Mouse (Mus musculus): ENCODE data around the gene Denr. TPM values are rescaled to one million over a fixed set of nuclear protein-coding genes. Genes with fewer than 3 reads are reported as not detected.

Gene Denr
- total RNA-seq, 2 experiments from 2014 or later = 40.7 to 42.5 TPM

- DNase-seq = no peak
- intact Hi-C loops (cut with DNase I) = loop anchor here (5.0 kb wide), 1 partner anchor 152 kb away; no protein-coding TSS in a partner anchor
Measured at GRCm38 (mm10) chr5:123904059-123904672, 2.8 kb upstream of the Denr start.

GRCm38 (mm10) chr5:123906146-123906975 lies 614 bp upstream of the Denr start:
- DNase-seq = no peak
- intact Hi-C loops (cut with DNase I) = loop anchor here (2.0 to 5.0 kb wide), 2 partner anchors 80 to 279 kb away; no protein-coding TSS in a partner anchor

GRCm38 (mm10) chr5:123907631-123907977 lies 629 bp downstream of the Denr start:
- no peak for DNase-seq
- intact Hi-C loops (cut with DNase I) = loop anchor here (2.0 to 5.0 kb wide), 2 partner anchors 81 to 280 kb away; no protein-coding TSS in a partner anchor

GRCm38 (mm10) chr5:123914852-123915251 lies 7.9 kb downstream of the Denr start:
- intact Hi-C loops (cut with DNase I) = no loop called here

DNA sequence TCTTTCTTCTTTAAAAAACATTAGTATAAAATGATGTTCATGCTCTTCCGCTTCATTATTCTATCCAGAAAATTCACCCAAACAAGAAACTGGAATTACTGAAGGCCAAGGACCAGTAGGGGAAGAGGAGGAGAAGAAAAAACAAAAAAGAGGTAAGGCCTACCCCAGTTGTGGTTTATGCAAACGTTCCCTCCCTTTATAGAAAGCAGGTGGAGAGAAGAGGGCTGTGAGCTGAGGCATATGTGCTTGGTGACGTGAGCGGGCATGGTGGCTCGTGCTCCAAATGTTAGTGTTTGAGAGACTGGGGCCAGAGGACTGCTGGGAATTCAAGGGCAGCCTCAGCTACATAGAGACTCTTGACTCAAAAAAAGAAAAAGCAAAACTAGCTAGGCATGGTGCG lies 15.1 kb downstream of the Denr start:
- intact Hi-C loops (cut with DNase I) = no loop called here

More at GRCm38 (mm10) chr5:123914852-123915251, 7.9 kb downstream of the Denr start:
- no peak for DNase-seq

DNA sequence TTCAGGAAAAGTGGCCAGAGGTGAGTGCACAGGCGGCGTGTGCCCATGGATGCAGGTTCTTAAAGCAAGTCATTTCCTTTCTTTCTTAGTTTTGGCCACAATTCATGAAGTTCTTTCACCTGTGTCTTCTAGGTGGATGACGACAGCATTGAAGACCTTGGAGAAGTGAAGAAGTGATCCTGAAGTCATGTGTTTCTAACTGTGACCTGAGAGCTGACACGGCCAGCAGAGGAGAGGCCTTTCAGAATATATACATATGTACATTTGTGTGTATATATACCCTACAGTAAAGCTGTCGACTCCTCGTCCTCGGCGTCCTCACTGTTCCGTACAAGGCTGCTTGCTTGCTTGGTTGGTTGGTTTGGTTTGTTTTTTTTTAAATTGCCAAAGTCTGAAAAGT lies 20.1 kb downstream of the Denr start, which contains the start of gene Gm43518:
TSS of gene Gm43518 (plus strand) at position 301 of the 400 bp plus-strand sequence.
- DNase-seq = no peak
- intact Hi-C loops (cut with DNase I) = no loop called here

More for the DNA sequence above, 15.1 kb downstream of the Denr start:
- no peak for DNase-seq

- intact Hi-C loops (cut with DNase I) = no loop called here
- peak; percentile 82 to 91 for DNase-seq
Measured at GRCm38 (mm10) chr5:123930508-123930989, 23.6 kb downstream of the Denr start, which contains the start of gene Ccdc62. Ccdc62 (plus strand) TSS chr5:123930679.

DNA sequence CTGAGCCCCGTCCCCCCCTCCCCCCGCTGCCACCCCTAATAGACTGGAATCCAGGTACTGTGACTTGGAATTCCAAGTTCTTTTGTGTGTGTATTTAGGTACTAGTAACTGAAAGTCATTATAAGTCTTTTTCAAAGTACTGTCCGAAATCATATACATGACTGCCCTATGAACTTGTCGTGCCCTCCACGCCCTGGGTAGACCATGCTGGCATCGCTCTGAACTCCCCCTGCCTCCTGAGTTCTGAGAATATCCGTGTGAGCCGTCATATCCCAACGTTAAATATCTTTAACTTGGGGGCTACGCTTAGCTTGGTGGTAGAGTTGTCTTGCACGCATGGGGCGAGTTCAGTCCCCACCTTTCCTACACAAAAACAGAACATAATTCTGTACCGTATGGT lies 24.2 kb downstream of the Denr start:
- intact Hi-C loops (cut with DNase I) = no loop called here
- DNase-seq = no peak

DNA sequence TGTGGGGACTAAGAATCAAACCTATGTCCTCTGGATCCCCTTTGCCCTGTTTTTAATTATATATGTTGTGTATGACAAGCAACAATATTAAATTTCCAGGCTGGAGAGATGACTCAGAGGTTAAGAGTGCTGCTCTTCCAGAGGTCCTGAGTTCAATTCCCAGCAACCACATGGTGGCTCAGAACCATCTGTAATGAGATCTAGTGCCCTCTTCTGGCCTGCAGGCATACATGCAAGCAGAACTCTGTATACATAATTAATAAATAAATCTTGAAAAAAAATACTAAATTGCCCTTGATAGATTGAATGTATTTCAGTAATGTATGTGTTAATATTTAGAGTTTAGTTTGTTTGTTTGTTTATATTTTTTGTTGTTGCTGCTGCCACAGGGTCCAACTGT lies 26.0 kb downstream of the Denr start:
- intact Hi-C loops (cut with DNase I) = no loop called here
- no peak for DNase-seq

DNA sequence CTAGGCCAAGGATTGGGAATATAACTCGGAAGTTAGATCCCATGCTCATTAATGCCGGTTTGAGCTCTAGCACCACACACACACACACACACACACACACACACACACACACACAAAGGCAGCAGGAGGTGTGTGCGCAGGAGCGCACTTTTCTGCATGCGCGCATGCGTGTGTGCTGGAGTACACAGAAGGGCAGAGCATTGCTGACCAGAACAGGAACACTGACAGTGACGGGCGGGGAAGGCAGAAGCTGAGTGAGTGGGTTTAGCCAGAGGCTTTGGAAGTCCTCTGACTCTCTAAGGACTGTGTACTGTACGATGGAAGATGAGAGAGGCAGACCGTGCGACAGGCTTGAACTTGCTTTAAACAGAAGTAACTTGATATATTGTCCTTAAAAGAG lies 26.6 kb downstream of the Denr start:
- intact Hi-C loops (cut with DNase I) = no loop called here

DNA sequence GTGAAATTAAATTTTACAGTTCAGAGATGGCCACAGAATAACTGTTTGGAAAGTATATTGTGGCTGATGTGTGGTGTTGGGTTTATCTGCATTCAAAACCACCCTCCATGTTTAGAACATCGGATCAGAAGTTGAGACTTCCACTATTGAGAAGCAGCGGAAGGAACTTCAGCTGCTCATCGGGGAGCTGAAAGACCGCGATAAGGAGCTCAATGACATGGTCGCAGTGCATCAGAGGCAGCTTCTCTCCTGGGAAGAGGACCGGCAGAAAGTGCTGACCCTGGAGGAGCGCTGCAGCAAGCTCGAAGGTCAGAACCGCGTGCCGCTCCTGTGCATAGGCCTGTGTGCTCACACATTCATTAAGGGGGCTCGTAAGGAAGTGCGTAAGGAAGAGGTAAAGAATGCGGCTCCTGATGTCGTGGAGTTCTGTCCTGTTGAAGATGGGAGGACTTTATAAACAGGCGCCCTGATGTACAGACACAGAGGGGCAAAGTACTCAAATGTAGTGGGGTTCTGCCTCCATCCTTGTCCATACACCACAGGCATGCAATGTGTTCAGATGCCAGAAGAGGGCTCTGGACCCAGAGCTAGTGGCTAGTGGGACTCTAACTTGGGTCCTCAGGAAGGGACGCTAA lies 27.1 kb downstream of the Denr start:
- intact Hi-C loops (cut with DNase I) = no loop called here
- no peak for DNase-seq

More for the DNA sequence above, 26.6 kb downstream of the Denr start:
- no peak for DNase-seq

DNA sequence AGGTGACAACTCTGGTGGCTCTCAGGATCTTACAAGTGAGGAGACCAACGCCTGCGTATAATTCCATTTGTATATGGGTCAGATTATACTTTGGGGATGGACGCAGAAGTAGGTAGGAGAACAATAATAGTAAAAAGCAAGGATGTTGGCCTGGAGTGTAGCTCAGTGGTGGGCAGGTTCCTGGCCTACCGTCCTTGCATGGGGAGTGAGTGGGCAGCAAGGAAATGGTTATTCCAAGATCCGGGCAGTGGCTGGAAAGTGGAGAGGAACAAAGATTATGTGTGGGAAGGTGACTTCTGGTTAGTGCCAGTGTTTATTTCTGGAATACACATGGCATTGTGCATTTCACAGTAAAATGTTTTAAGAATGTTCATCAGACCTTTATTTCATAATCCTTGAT lies 29.0 kb downstream of the Denr start:
- DNase-seq = no peak
- intact Hi-C loops (cut with DNase I) = no loop called here

GRCm38 (mm10) chr5:123938479-123938878 lies 31.5 kb downstream of the Denr start:
- intact Hi-C loops (cut with DNase I) = no loop called here
- DNase-seq = no peak

- intact Hi-C loops (cut with DNase I) = no loop called here
- no peak for DNase-seq
Measured at GRCm38 (mm10) chr5:123946546-123946945, 39.6 kb downstream of the Denr start.

GRCm38 (mm10) chr5:123947041-123947761 lies 40.2 kb downstream of the Denr start:
- intact Hi-C loops (cut with DNase I) = loop anchor here (1.0 kb wide), 1 partner anchor 46 kb away; no protein-coding TSS in a partner anchor
- DNase-seq = no peak

GRCm38 (mm10) chr5:123952365-123953045 lies 45.5 kb downstream of the Denr start:
- intact Hi-C loops (cut with DNase I) = no loop called here
- no peak for DNase-seq

GRCm38 (mm10) chr5:123957213-123957612 lies 50.2 kb downstream of the Denr start:
- DNase-seq = no peak
- intact Hi-C loops (cut with DNase I) = no loop called here

GRCm38 (mm10) chr5:123959018-123959417 lies 52.0 kb downstream of the Denr start:
- DNase-seq = no peak
- intact Hi-C loops (cut with DNase I) = no loop called here

DNA sequence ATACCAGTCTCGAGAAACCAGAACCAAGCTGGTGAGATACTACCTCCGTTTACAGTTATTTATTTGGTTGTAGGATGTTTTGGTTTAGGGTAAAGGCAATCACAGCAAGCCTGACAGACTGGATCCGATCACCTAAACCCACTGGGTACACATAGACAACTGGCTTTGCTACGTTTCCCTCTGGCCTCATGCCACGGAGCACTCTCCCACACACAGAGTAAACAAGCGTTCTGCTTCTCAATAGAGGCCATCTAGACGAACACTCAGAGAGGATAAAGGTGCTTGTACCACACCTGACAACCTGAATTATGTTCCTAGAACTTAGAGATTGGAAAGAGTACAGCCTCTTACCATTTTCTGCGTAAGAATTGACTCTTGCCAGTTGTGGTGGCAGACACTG lies 53.2 kb downstream of the Denr start:
- no peak for DNase-seq
- intact Hi-C loops (cut with DNase I) = no loop called here

DNA sequence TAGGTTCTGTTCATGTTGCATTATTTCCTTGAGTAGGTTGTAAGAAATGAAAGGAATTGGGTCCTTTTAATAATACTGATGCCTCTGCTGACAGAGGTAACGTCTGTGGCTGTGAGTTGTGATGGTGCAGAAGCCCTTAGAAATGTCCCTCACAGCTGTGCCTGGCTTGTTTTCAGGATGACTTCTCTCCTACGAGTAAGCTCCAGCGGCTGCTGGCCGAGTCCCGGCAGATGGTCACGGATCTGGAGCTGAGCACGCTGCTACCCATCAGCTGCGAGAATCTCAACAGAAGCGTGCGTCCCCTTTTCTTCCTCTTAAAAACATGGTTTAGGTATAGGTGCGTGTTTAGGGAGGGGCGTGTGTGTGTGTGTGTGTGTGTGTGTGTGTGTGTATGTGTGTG lies 54.1 kb downstream of the Denr start:
- intact Hi-C loops (cut with DNase I) = no loop called here
- DNase-seq = no peak
